Mouse (Mus musculus) cerebellum, postnatal 14 days (tissue): ENCODE results near the gene Olfr944.

Experiments used
- DNase-seq, 2 experiments: peaks; one replicate each; pipeline ENCODE4 v3.0.0; 2021; ENCODE audit warnings: mixed read lengths in 2 of 2

Olfr944 gene

DNA sequence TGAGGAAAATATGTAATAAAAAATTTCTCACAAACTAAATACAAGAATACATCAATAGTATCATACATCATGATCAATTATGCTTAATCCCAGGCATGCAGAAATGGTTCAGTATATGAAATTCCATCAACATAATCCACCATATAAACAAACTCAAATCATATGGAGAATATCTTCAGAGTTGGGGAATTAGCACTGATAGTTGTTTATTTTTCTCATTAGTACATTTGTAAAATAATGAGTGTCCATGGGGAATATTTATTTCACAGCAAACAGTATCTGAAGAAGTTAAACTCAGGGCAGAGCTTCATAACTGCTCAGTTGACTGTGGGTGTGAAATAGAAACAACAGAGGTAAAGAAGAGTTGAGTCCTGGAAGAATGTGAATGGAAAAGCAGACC, at the start of gene Olfr944:
Olfr944 (plus strand) TSS at position 301 of the 400 bp plus-strand sequence.
- DNase-seq, result no peak

DNA sequence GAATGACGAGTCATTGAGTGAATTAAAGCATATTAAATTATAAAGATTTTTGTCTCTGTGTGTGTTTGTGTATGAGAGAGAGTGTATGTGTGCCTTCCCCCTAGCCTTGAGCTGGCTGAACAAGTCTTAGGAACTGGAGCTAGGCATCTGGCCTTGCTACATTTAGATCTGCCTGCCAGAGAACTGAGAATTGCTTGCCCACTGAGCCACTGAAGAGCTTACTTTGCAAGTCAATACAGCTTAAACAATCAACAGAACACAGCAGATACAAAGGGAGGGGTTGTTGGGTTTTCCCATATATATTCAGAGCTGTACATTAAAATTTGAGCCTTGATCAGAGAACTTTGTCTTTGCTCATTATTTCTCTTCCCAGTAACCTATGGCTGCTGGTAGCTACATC, 49.3 kb upstream of the Olfr944 start:
- no peak for DNase-seq

DNA sequence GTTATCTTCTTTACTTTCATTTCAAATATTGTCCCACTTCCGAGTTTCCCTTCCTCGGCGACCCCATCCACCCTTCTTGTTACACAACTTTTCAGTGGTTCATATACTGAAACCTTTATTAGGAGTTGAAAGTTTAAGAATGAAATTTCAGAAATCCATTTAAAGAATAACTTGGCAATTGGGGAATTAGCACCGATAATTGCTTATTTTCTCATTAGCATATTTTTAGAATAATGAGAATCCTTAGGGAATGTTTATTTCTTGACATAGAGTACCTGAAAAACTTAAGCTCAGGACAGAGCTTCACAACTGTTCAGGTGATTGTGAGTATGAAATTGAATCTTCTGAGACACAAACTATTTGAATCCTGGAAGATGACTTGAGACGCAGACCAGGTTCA, 35.7 kb upstream of the Olfr944 start, which contains the start of gene Olfr943:
Olfr943 (plus strand) TSS at position 301 of the 400 bp plus-strand sequence.
- DNase-seq, result no peak

DNA sequence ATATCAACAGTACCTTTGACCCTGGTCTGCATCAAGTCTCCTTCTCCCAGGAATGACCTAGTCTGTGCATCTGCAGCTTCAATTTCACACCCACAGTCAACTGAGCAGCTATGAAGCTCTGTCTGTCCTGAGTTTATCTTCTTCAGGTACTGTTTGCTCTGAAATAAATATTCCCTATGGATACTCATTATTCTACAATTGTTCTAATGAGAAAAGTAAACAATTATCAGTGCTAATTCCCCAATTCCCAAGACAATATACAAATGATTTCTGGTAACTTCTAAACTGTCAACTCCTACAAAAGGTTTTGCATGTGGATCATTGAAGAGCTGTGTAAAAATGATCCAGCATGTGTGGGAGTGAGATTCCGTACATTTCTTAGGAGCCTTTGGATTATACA, 48.2 kb downstream of the Olfr944 start, which contains the start of gene Olfr1537:
Olfr1537 (minus strand) TSS at position 101 of the 400 bp plus-strand sequence.
- no peak for DNase-seq
